Mouse (Mus musculus): ENCODE results near the gene Ankrd7.
"Not testable (repeated sequence)": the region's sequence is repeated elsewhere in the genome, so short reads cannot be mapped to it uniquely, and the experiment has no call there.

Ankrd7 gene

GRCm38 (mm10) chr6:18866018-18866417, at the start of gene Ankrd7:
Gene Ankrd7, plus strand, starts transcription at chr6:18866318.
- no peak for DNase-seq (ENCODE audit: low read depth, low spot score)

GRCm38 (mm10) chr6:18819343-18819742, 46.8 kb upstream of the Ankrd7 start:
- peak; percentile 48 for DNase-seq (ENCODE audit: low read depth, low spot score)

- DNase-seq (ENCODE audit: low read depth, low spot score): no peak
Observed at GRCm38 (mm10) chr6:18820246-18820645, 45.9 kb upstream of the Ankrd7 start.

GRCm38 (mm10) chr6:18822812-18823211, 43.3 kb upstream of the Ankrd7 start:
- no peak for DNase-seq (ENCODE audit: low read depth, low spot score)

- DNase-seq (ENCODE audit: low read depth, low spot score): no peak
Observed at GRCm38 (mm10) chr6:18832958-18833357, 33.2 kb upstream of the Ankrd7 start.

GRCm38 (mm10) chr6:18844529-18844928, 21.6 kb upstream of the Ankrd7 start:
- not testable (repeated sequence) for DNase-seq (ENCODE audit: low read depth, low spot score)

GRCm38 (mm10) chr6:18845571-18845970, 20.5 kb upstream of the Ankrd7 start:
- not testable (repeated sequence) for DNase-seq (ENCODE audit: low read depth, low spot score)

- DNase-seq (ENCODE audit: low read depth, low spot score): peak; percentile 97
Observed at GRCm38 (mm10) chr6:18848051-18848701, 17.9 kb upstream of the Ankrd7 start, which contains the start of gene Lsm8. Gene Lsm8, plus strand, starts transcription at chr6:18848579.

- DNase-seq (ENCODE audit: low read depth, low spot score): no peak
Observed at GRCm38 (mm10) chr6:18848702-18849061, 17.4 kb upstream of the Ankrd7 start.

GRCm38 (mm10) chr6:18855323-18855722, 10.8 kb upstream of the Ankrd7 start:
- no peak for DNase-seq (ENCODE audit: low read depth, low spot score)

GRCm38 (mm10) chr6:18856487-18857078, 9.5 kb upstream of the Ankrd7 start:
- no peak for DNase-seq (ENCODE audit: low read depth, low spot score)

- DNase-seq (ENCODE audit: low read depth, low spot score): no peak
Observed at GRCm38 (mm10) chr6:18889030-18889429, 22.9 kb downstream of the Ankrd7 start.

GRCm38 (mm10) chr6:18894142-18894541, 28.0 kb downstream of the Ankrd7 start:
- DNase-seq (ENCODE audit: low read depth, low spot score): no peak

GRCm38 (mm10) chr6:18907173-18907572, 41.1 kb downstream of the Ankrd7 start:
- DNase-seq (ENCODE audit: low read depth, low spot score): no peak

- no peak for DNase-seq (ENCODE audit: low read depth, low spot score)
Observed at GRCm38 (mm10) chr6:18913179-18913578, 47.1 kb downstream of the Ankrd7 start.

- DNase-seq (ENCODE audit: low read depth, low spot score): no peak
Observed at GRCm38 (mm10) chr6:18916021-18916420, 49.9 kb downstream of the Ankrd7 start.

GRCm38 (mm10) chr6:18916471-18916870, 50.4 kb downstream of the Ankrd7 start:
- no peak for DNase-seq (ENCODE audit: low read depth, low spot score)

Measured in ES-CJ7 (cell line).